Mouse (Mus musculus) liver, embryonic 16.5 days (tissue): ENCODE measurements at regions not wholly inside any gene's neighbourhood (a gene's known extent, or its start where the extent isn't known, plus 50 kb on each side); places are given as distances from the start of the nearest gene placed in this dataset.

ENCODE experiments used
- ATAC-seq: fragments of 200-750 bp; cut with Nextera tagmentation; 2 replicates; pipeline ENCODE4 v1.8.0; 2017; ENCODE audit warnings: low read depth, mild to moderate bottlenecking, moderate number of reproducible peaks, moderate library complexity
- H3K27ac ChIP-seq: fragments of 300-500 bp; sonication (generic); 2 replicates; pipeline ENCODE4 v1.5.1; 2014; ENCODE audit warnings: mild to moderate bottlenecking, low read length
- H3K27me3 ChIP-seq: fragments of 300-500 bp; sonication (generic); 2 replicates; pipeline ENCODE4 v1.6.1; 2014; ENCODE audit warnings: low read depth, low read length, mixed read lengths; ENCODE audit not compliant: control insufficient read depth, insufficient read depth
- H3K36me3 ChIP-seq: fragments of 300-500 bp; sonication (generic); 2 replicates; pipeline ENCODE4 v1.6.1; 2014; ENCODE audit warnings: mild to moderate bottlenecking; ENCODE audit not compliant: control insufficient read depth, insufficient read depth
- H3K4me1 ChIP-seq: fragments of 300-500 bp; sonication (generic); 2 replicates; pipeline ENCODE4 v1.6.1; 2014; ENCODE audit warnings: low read depth, low read length, mixed read lengths; ENCODE audit not compliant: control insufficient read depth
- H3K4me2 ChIP-seq: fragments of 300-500 bp; sonication (generic); 2 replicates; pipeline ENCODE4 v1.6.1; 2014; ENCODE audit warnings: low read depth, low read length, mixed read lengths
- H3K4me3 ChIP-seq: fragments of 300-500 bp; sonication (generic); 2 replicates; pipeline ENCODE4 v1.5.1; 2014; ENCODE audit warnings: low read depth, mild to moderate bottlenecking, low read length
- H3K9ac ChIP-seq: fragments of 300-500 bp; sonication (generic); 2 replicates; pipeline ENCODE4 v1.6.1; 2014; ENCODE audit warnings: low read depth, low read length
- H3K9me3 ChIP-seq: fragments of 300-500 bp; sonication (generic); replicated peaks from 2 replicates; pipeline ENCODE4 v1.6.1; 2016; ENCODE audit warnings: low read length; ENCODE audit not compliant: control insufficient read depth
- WGBS: fragments of 180-500 bp; shearing (Covaris S2); extraction: QIAGEN DNeasy Blood & Tissue Kit; methylation state at CpG from one replicate; pipeline ENCODE4 v1.1.7; 2014; ENCODE audit not compliant: insufficient replicate concordance; 5-methylcytosine and 5-hydroxymethylcytosine counted together

GRCm38 (mm10) chr8:34756916-34757315 is 645.4 kb upstream of the Gm10131 start:
- Histone ChIP-seq H3K4me2 (no peak overlapping the region), H3K27me3 (no peaks in the 10 kb centered on the region), H3K4me3 (no peak overlapping the region), H3K9ac (no peak overlapping the region), H3K4me1 (no peaks in the 10 kb centered on the region), H3K9me3 (no peaks in the 10 kb centered on the region), H3K27ac (no peak overlapping the region), H3K36me3 (no peaks in the 10 kb centered on the region)
- WGBS = 75% methylated on average over 2 of the region's 2 CpGs
- ATAC-seq = no peak

- Histone ChIP-seq H3K9me3 (no peaks in the 10 kb centered on the region), H3K27ac (no peak overlapping the region), H3K36me3 (no peaks in the 10 kb centered on the region), H3K4me2 (no peak overlapping the region), H3K27me3 (no peaks in the 10 kb centered on the region), H3K4me1 (no peaks in the 10 kb centered on the region), H3K9ac (no peak overlapping the region), H3K4me3 (no peak overlapping the region)
- no peak for ATAC-seq
- 62% methylated on average over 4 of the region's 4 CpGs for WGBS
These were observed 644.6 kb upstream of the Gm10131 start for GRCm38 (mm10) chr8:34756171-34756570.

GRCm38 (mm10) chr8:34755480-34755879 is 643.9 kb upstream of the Gm10131 start:
- Histone ChIP-seq H3K36me3 (no peaks in the 10 kb centered on the region), H3K4me1 (no peaks in the 10 kb centered on the region), H3K27ac (no peak overlapping the region), H3K9me3 (no peaks in the 10 kb centered on the region), H3K27me3 (no peaks in the 10 kb centered on the region), H3K9ac (no peak overlapping the region), H3K4me3 (no peak overlapping the region), H3K4me2 (no peak overlapping the region)
- no peak for ATAC-seq
- WGBS = 60% methylated on average over 4 of the region's 4 CpGs

- H3K4me2 ChIP-seq = no peak overlapping the region
- H3K4me1 ChIP-seq = no peaks in the 10 kb centered on the region
- no peaks in the 10 kb centered on the region for H3K27me3 ChIP-seq
- no peak overlapping the region for H3K9ac ChIP-seq
- ATAC-seq = 0 out of 2 replicates have a peak, but pooled peaks have one; percentile 11
- H3K36me3 ChIP-seq = no peaks in the 10 kb centered on the region
- WGBS = 53% methylated on average over 10 of the region's 10 CpGs
- H3K4me3 ChIP-seq = no peak overlapping the region
- H3K27ac ChIP-seq = no peak overlapping the region
- H3K9me3 ChIP-seq = no peaks in the 10 kb centered on the region
These were observed 641.5 kb upstream of the Gm10131 start for GRCm38 (mm10) chr8:34753046-34753445.

- Histone ChIP-seq H3K27me3 (no peaks in the 10 kb centered on the region), H3K4me2 (no peak overlapping the region), H3K9me3 (no peaks in the 10 kb centered on the region), H3K4me3 (no peak overlapping the region), H3K27ac (no peak overlapping the region), H3K9ac (no peak overlapping the region), H3K36me3 (no peaks in the 10 kb centered on the region), H3K4me1 (no peaks in the 10 kb centered on the region)
- no peak for ATAC-seq
- WGBS = 39% methylated on average over 8 of the region's 8 CpGs
These were observed 637.0 kb upstream of the Gm10131 start for GRCm38 (mm10) chr8:34748521-34748920.

GRCm38 (mm10) chr8:34745706-34746105 is 634.2 kb upstream of the Gm10131 start:
- H3K27me3 ChIP-seq = no peaks in the 10 kb centered on the region
- ATAC-seq = no peak
- no peak overlapping the region for H3K4me2 ChIP-seq
- H3K4me1 ChIP-seq = no peaks in the 10 kb centered on the region
- no peaks in the 10 kb centered on the region for H3K9me3 ChIP-seq
- H3K9ac ChIP-seq = no peak overlapping the region
- H3K27ac ChIP-seq = no peak overlapping the region
- H3K4me3 ChIP-seq = no peak overlapping the region
- no peaks in the 10 kb centered on the region for H3K36me3 ChIP-seq
- WGBS = 68% methylated on average over 7 of the region's 7 CpGs

- no peak overlapping the region for H3K4me2 ChIP-seq
- no peak overlapping the region for H3K27ac ChIP-seq
- no peaks in the 10 kb centered on the region for H3K36me3 ChIP-seq
- H3K4me3 ChIP-seq = no peak overlapping the region
- no peaks in the 10 kb centered on the region for H3K27me3 ChIP-seq
- ATAC-seq = no peak
- H3K4me1 ChIP-seq = no peaks in the 10 kb centered on the region
- WGBS = 45% methylated on average over 4 of the region's 4 CpGs
- no peak overlapping the region for H3K9ac ChIP-seq
- no peaks in the 10 kb centered on the region for H3K9me3 ChIP-seq
These were observed 633.1 kb upstream of the Gm10131 start for GRCm38 (mm10) chr8:34744682-34745081.

- ATAC-seq = no peak
- Histone ChIP-seq H3K27me3 (no peaks in the 10 kb centered on the region), H3K9me3 (no peaks in the 10 kb centered on the region), H3K4me3 (no peak overlapping the region), H3K4me2 (no peak overlapping the region), H3K4me1 (no peaks in the 10 kb centered on the region), H3K27ac (no peak overlapping the region), H3K36me3 (no peaks in the 10 kb centered on the region), H3K9ac (no peak overlapping the region)
These were observed 632.6 kb upstream of the Gm10131 start for GRCm38 (mm10) chr8:34744179-34744578.

- Histone ChIP-seq H3K27me3 (no peaks in the 10 kb centered on the region), H3K9me3 (no peaks in the 10 kb centered on the region), H3K36me3 (no peaks in the 10 kb centered on the region), H3K9ac (no peak overlapping the region), H3K4me2 (no peak overlapping the region), H3K27ac (no peak overlapping the region), H3K4me1 (no peaks in the 10 kb centered on the region), H3K4me3 (no peak overlapping the region)
- WGBS = 62% methylated on average over 6 of the region's 6 CpGs
- ATAC-seq = no peak
These were observed 631.6 kb upstream of the Gm10131 start for GRCm38 (mm10) chr8:34743137-34743536.

- Histone ChIP-seq H3K27me3 (no peaks in the 10 kb centered on the region), H3K36me3 (no peaks in the 10 kb centered on the region), H3K9me3 (no peaks in the 10 kb centered on the region), H3K27ac (no peak overlapping the region), H3K4me1 (no peaks in the 10 kb centered on the region), H3K4me2 (no peak overlapping the region), H3K4me3 (no peak overlapping the region), H3K9ac (no peak overlapping the region)
- no peak for ATAC-seq
- 58% methylated on average over 10 of the region's 10 CpGs for WGBS
These were observed 629.3 kb upstream of the Gm10131 start for GRCm38 (mm10) chr8:34740836-34741235.
